Mouse (Mus musculus) frontal cortex, postnatal 25 days (tissue): Measurements from ENCODE around the gene Rdh7.
A peak's percentile ranks its signal among the peaks of the same experiment; 100 is the strongest.
"Not testable (repeated sequence)": the region's sequence is repeated elsewhere in the genome, so short reads cannot be mapped to it uniquely, and the experiment has no call there.

Source experiments
- DNase-seq, 2 experiments: peaks; one replicate each; pipeline ENCODE4 v3.0.0; 2022; ENCODE audit warnings: low spot score in 2 of 2

The Rdh7 gene

GRCm38 (mm10) chr10:127888605-127889004, at the start of gene Rdh7:
Rdh7 (minus strand) TSS chr10:127888817.
- DNase-seq: no peak

- peak; percentile 42 to 45 for DNase-seq
Observed at GRCm38 (mm10) chr10:127937428-127938010, 48.9 kb upstream of the Rdh7 start.

GRCm38 (mm10) chr10:127936747-127937409, 48.3 kb upstream of the Rdh7 start:
- DNase-seq: no peak

- no peak for DNase-seq
Observed at GRCm38 (mm10) chr10:127936271-127936670, 47.7 kb upstream of the Rdh7 start.

- DNase-seq: no peak
Observed at GRCm38 (mm10) chr10:127932290-127932926, 43.8 kb upstream of the Rdh7 start.

- DNase-seq: no peak
Observed at GRCm38 (mm10) chr10:127927737-127928136, 39.1 kb upstream of the Rdh7 start.

GRCm38 (mm10) chr10:127924597-127925378, 36.2 kb upstream of the Rdh7 start:
- DNase-seq: no peak

- DNase-seq: no peak
Observed at GRCm38 (mm10) chr10:127923024-127923423, 34.4 kb upstream of the Rdh7 start.

GRCm38 (mm10) chr10:127922241-127922640, 33.6 kb upstream of the Rdh7 start:
- DNase-seq: no peak

GRCm38 (mm10) chr10:127917651-127918050, 29.0 kb upstream of the Rdh7 start:
- DNase-seq: no peak

- DNase-seq: not testable (repeated sequence)
Observed at GRCm38 (mm10) chr10:127917183-127917582, 28.6 kb upstream of the Rdh7 start.

GRCm38 (mm10) chr10:127915578-127915977, 27.0 kb upstream of the Rdh7 start:
- no peak for DNase-seq

GRCm38 (mm10) chr10:127907386-127907951, 18.9 kb upstream of the Rdh7 start:
- DNase-seq: no peak

GRCm38 (mm10) chr10:127906138-127906537, 17.5 kb upstream of the Rdh7 start:
- no peak for DNase-seq

GRCm38 (mm10) chr10:127904718-127905446, 16.3 kb upstream of the Rdh7 start:
- DNase-seq: peak in 1 of 2 experiments; percentile 6

- no peak for DNase-seq
Observed at GRCm38 (mm10) chr10:127903116-127903515, 14.5 kb upstream of the Rdh7 start.

- DNase-seq: no peak
Observed at GRCm38 (mm10) chr10:127901751-127902150, 13.1 kb upstream of the Rdh7 start.

GRCm38 (mm10) chr10:127899783-127900182, 11.2 kb upstream of the Rdh7 start:
- no peak for DNase-seq

- no peak for DNase-seq
Observed at GRCm38 (mm10) chr10:127898218-127898617, 9.6 kb upstream of the Rdh7 start, which contains the start of gene Sdr9c7. Sdr9c7 (plus strand) TSS chr10:127898518.

- DNase-seq: no peak
Observed at GRCm38 (mm10) chr10:127897506-127897905, 8.9 kb upstream of the Rdh7 start.

GRCm38 (mm10) chr10:127896705-127897104, 8.1 kb upstream of the Rdh7 start:
- DNase-seq: no peak
